Mouse (Mus musculus): ENCODE results near the gene Esr1. TPM values are rescaled to one million over a fixed set of nuclear protein-coding genes. Genes with fewer than 3 reads are reported as not detected.

The Esr1 gene
- polyA plus RNA-seq (2012; rRNA removed) (0.06 and 0.08 TPM in 2 replicates), polyA plus RNA-seq (2014; fragmentation: Nextera tagmentation; extraction: Ambion mirVana) (0.13 and 0.29 TPM in 2 replicates)

- 25% methylated on average over 13 of the region's 13 CpGs for WGBS (ENCODE audit: insufficient replicate concordance)
- no peak within 1 kb of the TSS for H3K27ac ChIP-seq
- no peak for ATAC-seq (ENCODE audit: insufficient read depth)
These were observed at the start of gene Esr1 for GRCm38 (mm10) chr10:4611386-4612155. Esr1 (plus strand) TSS chr10:4611593.

GRCm38 (mm10) chr10:4565148-4565547 is 46.2 kb upstream of the Esr1 start:
- H3K4me2 ChIP-seq (ENCODE audit: low read depth), result no peak overlapping the region
- H3K27ac ChIP-seq, result no peak overlapping the region
- no peaks in the 10 kb centered on the region for H3K36me3 ChIP-seq (replicated peaks; ENCODE audit: control insufficient read depth, insufficient read depth, low read depth)
- no peaks in the 10 kb centered on the region for H3K27me3 ChIP-seq (ENCODE audit: control insufficient read depth, insufficient read depth, low read length)
- H3K9me3 ChIP-seq (ENCODE audit: control insufficient read depth, low read length), result no peaks in the 10 kb centered on the region
- H3K4me1 ChIP-seq (replicated peaks; ENCODE audit: control insufficient read depth in 2 of 2, insufficient read depth in 2 of 2, low read length in 1 of 2), result no peaks in the 10 kb centered on the region
- H3K9ac ChIP-seq (replicated peaks), result no peak overlapping the region
- DNase-seq (ENCODE audit: low read depth in 3 of 3, low spot score in 3 of 3), result no peak
- no peak for TF ChIP-seq CTCF (IDR thresholded peaks at IDR 0.05; ENCODE audit: low read depth)
- no peak for TF ChIP-seq EP300 (IDR thresholded peaks at IDR 0.05; ENCODE audit: low read depth)
- no peak overlapping the region for H3K4me3 ChIP-seq (ENCODE audit: insufficient read depth in 1 of 2, low read depth in 2 of 2, low read length in 2 of 2)
- no peak for ATAC-seq (ENCODE audit: insufficient read depth)
- 56% methylated on average over 1 of the region's 1 CpGs for WGBS (ENCODE audit: insufficient replicate concordance)

More at GRCm38 (mm10) chr10:4611386-4612155, at the start of gene Esr1:
- TF ChIP-seq CTCF (IDR thresholded peaks at IDR 0.05; ENCODE audit: low read depth), result no peak
- no peak for TF ChIP-seq EP300 (IDR thresholded peaks at IDR 0.05; ENCODE audit: low read depth)
- Histone ChIP-seq H3K36me3 (replicated peaks; ENCODE audit: control insufficient read depth, insufficient read depth, low read depth) (no peaks in the 10 kb centered on the region), H3K4me2 (ENCODE audit: low read depth) (peak within 1 kb of the TSS; percentile 51), H3K4me1 (replicated peaks; ENCODE audit: control insufficient read depth in 2 of 2, insufficient read depth in 2 of 2, low read length in 1 of 2) (peaks cover 0 to 6% of the 10 kb centered on the region in 2 experiments; a peak in 2 of 4 replicates), H3K9me3 (ENCODE audit: control insufficient read depth, low read length) (no peaks in the 10 kb centered on the region), H3K27me3 (ENCODE audit: control insufficient read depth, insufficient read depth, low read length) (no peaks in the 10 kb centered on the region), H3K9ac (replicated peaks) (no peak within 1 kb of the TSS; the same call in 1 of the 2 replicates), H3K4me3 (ENCODE audit: insufficient read depth in 1 of 2, low read depth in 2 of 2, low read length in 2 of 2) (peak within 1 kb of the TSS; percentile 30 to 46)
- DNase-seq (ENCODE audit: low read depth in 3 of 3, low spot score in 3 of 3), result no peak

GRCm38 (mm10) chr10:4570778-4571177 is 40.6 kb upstream of the Esr1 start:
- H3K4me1 ChIP-seq (replicated peaks; ENCODE audit: control insufficient read depth in 2 of 2, insufficient read depth in 2 of 2, low read length in 1 of 2), result no peaks in the 10 kb centered on the region
- no peak overlapping the region for H3K9ac ChIP-seq (replicated peaks)
- H3K36me3 ChIP-seq (replicated peaks; ENCODE audit: control insufficient read depth, insufficient read depth, low read depth), result no peaks in the 10 kb centered on the region
- H3K4me3 ChIP-seq (ENCODE audit: insufficient read depth in 1 of 2, low read depth in 2 of 2, low read length in 2 of 2), result no peak overlapping the region
- no peaks in the 10 kb centered on the region for H3K27me3 ChIP-seq (ENCODE audit: control insufficient read depth, insufficient read depth, low read length)
- DNase-seq (ENCODE audit: low read depth in 3 of 3, low spot score in 3 of 3), result no peak
- WGBS (ENCODE audit: insufficient replicate concordance), result 70% methylated on average over 4 of the region's 4 CpGs
- ATAC-seq (ENCODE audit: insufficient read depth), result no peak
- H3K27ac ChIP-seq, result no peak overlapping the region
- no peak overlapping the region for H3K4me2 ChIP-seq (ENCODE audit: low read depth)
- no peaks in the 10 kb centered on the region for H3K9me3 ChIP-seq (ENCODE audit: control insufficient read depth, low read length)
- TF ChIP-seq EP300 (IDR thresholded peaks at IDR 0.05; ENCODE audit: low read depth) (no peak), CTCF (IDR thresholded peaks at IDR 0.05; ENCODE audit: low read depth) (no peak)

GRCm38 (mm10) chr10:4571304-4571703 is 40.1 kb upstream of the Esr1 start:
- no peak overlapping the region for H3K9ac ChIP-seq (replicated peaks)
- ATAC-seq (ENCODE audit: insufficient read depth) (no peak), DNase-seq (ENCODE audit: low read depth in 3 of 3, low spot score in 3 of 3) (no peak)
- no peaks in the 10 kb centered on the region for H3K27me3 ChIP-seq (ENCODE audit: control insufficient read depth, insufficient read depth, low read length)
- TF ChIP-seq CTCF (IDR thresholded peaks at IDR 0.05; ENCODE audit: low read depth) (no peak), EP300 (IDR thresholded peaks at IDR 0.05; ENCODE audit: low read depth) (no peak)
- H3K36me3 ChIP-seq (replicated peaks; ENCODE audit: control insufficient read depth, insufficient read depth, low read depth), result no peaks in the 10 kb centered on the region
- H3K4me1 ChIP-seq (replicated peaks; ENCODE audit: control insufficient read depth in 2 of 2, insufficient read depth in 2 of 2, low read length in 1 of 2), result no peaks in the 10 kb centered on the region
- H3K4me3 ChIP-seq (ENCODE audit: insufficient read depth in 1 of 2, low read depth in 2 of 2, low read length in 2 of 2), result no peak overlapping the region
- H3K27ac ChIP-seq, result no peak overlapping the region
- no peak overlapping the region for H3K4me2 ChIP-seq (ENCODE audit: low read depth)
- H3K9me3 ChIP-seq (ENCODE audit: control insufficient read depth, low read length), result no peaks in the 10 kb centered on the region
- WGBS (ENCODE audit: insufficient replicate concordance), result 57% methylated on average over 4 of the region's 4 CpGs

- H3K9me3 ChIP-seq (ENCODE audit: control insufficient read depth, low read length), result no peaks in the 10 kb centered on the region
- no peak for ATAC-seq (ENCODE audit: insufficient read depth)
- H3K9ac ChIP-seq (replicated peaks), result no peak overlapping the region
- DNase-seq (ENCODE audit: low read depth in 3 of 3, low spot score in 3 of 3), result no peak
- H3K36me3 ChIP-seq (replicated peaks; ENCODE audit: control insufficient read depth, insufficient read depth, low read depth), result no peaks in the 10 kb centered on the region
- no peak overlapping the region for H3K4me2 ChIP-seq (ENCODE audit: low read depth)
- WGBS (ENCODE audit: insufficient replicate concordance), result 66% methylated on average over 5 of the region's 5 CpGs
- TF ChIP-seq CTCF (IDR thresholded peaks at IDR 0.05; ENCODE audit: low read depth), result no peak
- no peak for TF ChIP-seq EP300 (IDR thresholded peaks at IDR 0.05; ENCODE audit: low read depth)
- H3K27ac ChIP-seq, result no peak overlapping the region
- H3K4me3 ChIP-seq (ENCODE audit: insufficient read depth in 1 of 2, low read depth in 2 of 2, low read length in 2 of 2), result no peak overlapping the region
- H3K4me1 ChIP-seq (replicated peaks; ENCODE audit: control insufficient read depth in 2 of 2, insufficient read depth in 2 of 2, low read length in 1 of 2), result no peaks in the 10 kb centered on the region
- H3K27me3 ChIP-seq (ENCODE audit: control insufficient read depth, insufficient read depth, low read length), result no peaks in the 10 kb centered on the region
These were observed 29.5 kb upstream of the Esr1 start for GRCm38 (mm10) chr10:4581905-4582304.
